Mouse (Mus musculus) lung, postnatal 0 days (tissue): Measurements from ENCODE around the gene Dntt.

Experiments used
- CTCF ChIP-seq: IDR thresholded peaks from 2 replicates; pipeline ENCODE4 v1.5.1; 2016; ENCODE audit warnings: antibody characterized with exemption, mild to moderate bottlenecking
- EP300 ChIP-seq: IDR thresholded peaks from 2 replicates; pipeline ENCODE4 v1.6.1; 2016; ENCODE audit warnings: antibody characterized with exemption, mild to moderate bottlenecking, control low read depth

- TF ChIP-seq CTCF (no peak), EP300 (no peak)
These were observed 22.6 kb downstream of the Dntt start for GRCm38 (mm10) chr19:41051714-41052113.
